Mouse (Mus musculus) hindbrain, postnatal 0 days (tissue): ENCODE measurements at regions not wholly inside any gene's neighbourhood (a gene's known extent, or its start where the extent isn't known, plus 50 kb on each side); places are given as distances from the start of the nearest gene placed in this dataset.

Experiments used
- ATAC-seq: fragments of 200-750 bp; cut with Nextera tagmentation; 2 replicates; pipeline ENCODE4 v1.8.0; 2017; ENCODE audit warnings: mild to moderate bottlenecking, moderate TSS enrichment, moderate library complexity
- DNase-seq: peaks from one replicate; pipeline ENCODE4 v3.0.0-alpha.2; 2015; ENCODE audit warnings: low spot score
- H3K27ac ChIP-seq: fragments of 300-500 bp; sonication (generic); 2 replicates; pipeline ENCODE4 v1.5.1; 2014; ENCODE audit warnings: mild to moderate bottlenecking
- H3K27me3 ChIP-seq: fragments of 300-500 bp; sonication (generic); 2 replicates; pipeline ENCODE4 v1.6.1; 2014; ENCODE audit warnings: low read length, mixed read lengths; ENCODE audit not compliant: insufficient read depth
- H3K36me3 ChIP-seq: fragments of 300-500 bp; sonication (generic); 2 replicates; pipeline ENCODE4 v1.6.1; 2014; ENCODE audit warnings: low read length, mixed read lengths; ENCODE audit not compliant: insufficient read depth
- H3K4me1 ChIP-seq: fragments of 300-500 bp; sonication (generic); 2 replicates; pipeline ENCODE4 v1.6.1; 2014; ENCODE audit warnings: antibody characterized with exemption, low read length, mixed read lengths; ENCODE audit not compliant: insufficient read depth
- H3K4me2 ChIP-seq: fragments of 300-500 bp; sonication (generic); 2 replicates; pipeline ENCODE4 v1.6.1; 2014; ENCODE audit warnings: low read depth, mild to moderate bottlenecking, low read length, moderate library complexity, mixed read lengths
- H3K4me3 ChIP-seq: fragments of 300-500 bp; sonication (generic); 2 replicates; pipeline ENCODE4 v1.5.1; 2014; ENCODE audit warnings: low read length
- H3K9ac ChIP-seq: fragments of 300-500 bp; sonication (generic); replicated peaks from 2 replicates; pipeline ENCODE4 v1.6.1; 2014; ENCODE audit warnings: mild to moderate bottlenecking, low read length, moderate library complexity, mixed read lengths
- H3K9me3 ChIP-seq: fragments of 300-500 bp; sonication (generic); 2 replicates; pipeline ENCODE4 v1.6.1; 2016; ENCODE audit warnings: low read length, mixed read lengths
- CTCF ChIP-seq: IDR thresholded peaks from 2 replicates; pipeline ENCODE4 v1.5.1; 2016; ENCODE audit warnings: antibody characterized with exemption, control low read depth, low read depth
- WGBS: fragments of 180-500 bp; shearing (Covaris S2); extraction: QIAGEN DNeasy Blood & Tissue Kit; methylation state at CpG from one replicate; pipeline ENCODE4 v1.1.7; 2014; 5-methylcytosine and 5-hydroxymethylcytosine counted together

GRCm38 (mm10) chr6:84262766-84263165 is 254.4 kb downstream of the Dysf start:
- ATAC-seq (no peak), DNase-seq (no peak)
- Histone ChIP-seq H3K9me3 (no peaks in the 10 kb centered on the region), H3K4me2 (no peak overlapping the region), H3K4me3 (no peak overlapping the region), H3K4me1 (no peaks in the 10 kb centered on the region), H3K9ac (no peak overlapping the region), H3K27ac (no peak overlapping the region), H3K36me3 (no peaks in the 10 kb centered on the region), H3K27me3 (no peaks in the 10 kb centered on the region)
- no peak for TF ChIP-seq CTCF
- WGBS = 50% methylated on average over 6 of the region's 6 CpGs

DNA sequence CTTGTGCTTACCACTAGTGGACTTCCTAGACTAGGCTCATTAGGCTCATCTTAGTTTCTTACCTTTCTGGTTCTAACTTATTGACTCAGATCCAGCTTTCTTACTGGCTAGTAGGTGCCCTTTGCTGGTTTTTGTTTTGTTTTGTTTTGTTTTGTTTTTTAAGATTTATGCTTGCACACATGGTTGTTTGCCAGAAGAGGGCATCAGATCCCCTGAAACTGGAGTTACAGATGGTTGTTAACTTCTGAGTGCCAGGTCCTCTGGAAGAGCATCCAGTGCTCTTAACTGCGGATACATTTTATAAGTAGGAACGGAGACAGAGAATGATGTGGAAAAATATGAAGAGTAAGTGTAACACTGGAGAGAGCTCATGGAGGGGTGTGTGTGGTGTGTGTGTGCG is 253.1 kb downstream of the Dysf start:
- H3K27me3 ChIP-seq = no peaks in the 10 kb centered on the region
- H3K4me3 ChIP-seq = no peak overlapping the region
- H3K4me2 ChIP-seq = no peak overlapping the region
- H3K4me1 ChIP-seq = no peaks in the 10 kb centered on the region
- no peaks in the 10 kb centered on the region for H3K9me3 ChIP-seq
- TF ChIP-seq CTCF = 0 out of 2 replicates have a peak, but pooled peaks have one; percentile 9
- no peak for ATAC-seq
- no peak for DNase-seq
- 91% methylated on average over 3 of the region's 3 CpGs for WGBS
- no peaks in the 10 kb centered on the region for H3K36me3 ChIP-seq
- no peak overlapping the region for H3K27ac ChIP-seq
- H3K9ac ChIP-seq = no peak overlapping the region
